Mouse (Mus musculus) liver, adult 2 months (tissue): Measurements from ENCODE around the gene Arfgap2. TPM values are rescaled to one million over a fixed set of nuclear protein-coding genes. Genes with fewer than 3 reads are reported as not detected.
A peak's percentile ranks its signal among the peaks of the same experiment; 100 is the strongest.

ENCODE experiments used
- DNase-seq: peaks from one replicate; pipeline ENCODE4 v3.0.0-alpha.2; 2011; ENCODE audit warnings: low read depth, low spot score; ENCODE audit errors: extremely low read depth
- H3K27ac ChIP-seq: fragments of 200-500 bp; replicated peaks from 2 replicates; pipeline ENCODE4 v1.5.1; 2012; ENCODE audit warnings: low read depth, mild to moderate bottlenecking, control low read depth, inconsistent platforms, low read length; ENCODE audit not compliant: insufficient read depth
- H3K27me3 ChIP-seq: fragments of 200-500 bp; 2 replicates; pipeline ENCODE4 v1.6.1; 2012; ENCODE audit warnings: mild to moderate bottlenecking, moderate library complexity, low read length, inconsistent platforms; ENCODE audit not compliant: control insufficient read depth, insufficient read depth
- H3K36me3 ChIP-seq: fragments of 200-500 bp; 2 replicates; pipeline ENCODE4 v1.6.1; 2012; ENCODE audit warnings: low read length, inconsistent platforms; ENCODE audit not compliant: control insufficient read depth, insufficient read depth
- H3K4me1 ChIP-seq: fragments of 200-500 bp; 2 replicates; pipeline ENCODE4 v1.6.1; 2011; ENCODE audit warnings: low read length; ENCODE audit not compliant: control insufficient read depth, insufficient read depth
- H3K4me3 ChIP-seq: fragments of 200-500 bp; 2 replicates; pipeline ENCODE4 v1.5.1; 2011; ENCODE audit warnings: low read depth, mild to moderate bottlenecking, control low read depth, low read length, moderate library complexity; ENCODE audit not compliant: insufficient read depth
- H3K79me2 ChIP-seq: fragments of 200-500 bp; 2 replicates; pipeline ENCODE4 v1.6.1; 2012; ENCODE audit warnings: inconsistent platforms, mild to moderate bottlenecking, low read length, moderate library complexity; ENCODE audit not compliant: control insufficient read depth, insufficient read depth
- H3K9ac ChIP-seq: fragments of 200-500 bp; 2 replicates; pipeline ENCODE4 v1.6.1; 2012; ENCODE audit warnings: low read depth, mild to moderate bottlenecking, control low read depth, inconsistent platforms, low read length
- CTCF ChIP-seq: fragments of 200-500 bp; IDR thresholded peaks from 2 replicates; pipeline ENCODE4 v1.5.1; 2011; ENCODE audit warnings: low read depth, low read length, control low read depth
- POLR2A ChIP-seq: fragments of 200-500 bp; IDR thresholded peaks from 2 replicates; pipeline ENCODE4 v1.6.1; 2011; ENCODE audit warnings: low read length, control low read depth; ENCODE audit not compliant: insufficient read depth; ENCODE audit errors: extremely low read depth
- WGBS: fragments of 180-500 bp; shearing (Covaris S2); methylation state at CpG from one replicate; pipeline ENCODE4 v1.1.7; 2018; 5-methylcytosine and 5-hydroxymethylcytosine counted together
- polyA plus RNA-seq: library from polyadenylated mRNA; depleted of rRNA; stranded (reverse); fragments of >200 nt; gene quantifications from 2 replicates; pipeline ENCODE4 v1.2.3, GENCODE M21; 2012
- total RNA-seq: library from RNA; depleted of rRNA; stranded (reverse); fragments of >200 nt; gene quantifications from 2 replicates; pipeline ENCODE4 v1.2.3, GENCODE M21; 2014

Gene Arfgap2
- total and polyA plus RNA-seq, 2 experiments, result 69.1 to 74.2 TPM

DNA sequence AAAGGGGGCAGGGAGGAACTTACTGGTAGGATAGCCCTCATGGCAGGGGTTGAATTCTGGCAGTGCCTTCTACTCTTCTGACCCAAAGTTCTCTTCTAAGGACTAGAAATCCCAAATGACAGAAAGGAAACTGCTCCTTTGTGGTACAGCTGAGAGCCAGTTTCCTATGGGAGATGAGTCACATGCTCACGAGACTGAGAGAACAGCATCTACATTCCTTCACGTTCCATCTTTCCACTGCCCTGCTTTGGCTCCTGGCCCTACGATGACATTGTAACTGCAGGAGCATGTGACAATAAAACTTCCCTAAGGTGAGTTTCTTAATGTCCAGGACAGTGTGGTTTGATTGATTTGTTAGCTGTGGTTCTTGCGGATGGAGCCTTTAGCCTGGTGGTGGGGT, 16.4 kb upstream of the Arfgap2 start:
- Histone ChIP-seq H3K9ac (no peak overlapping the region), H3K4me3 (no peak overlapping the region), H3K79me2 (no peaks in the 10 kb centered on the region), H3K27ac (no peak overlapping the region), H3K4me1 (no peaks in the 10 kb centered on the region), H3K27me3 (no peaks in the 10 kb centered on the region), H3K36me3 (no peaks in the 10 kb centered on the region)
- no peak for TF ChIP-seq CTCF
- no peak for TF ChIP-seq POLR2A
- 76% methylated on average over 4 of the region's 4 CpGs for WGBS
- no peak for DNase-seq

DNA sequence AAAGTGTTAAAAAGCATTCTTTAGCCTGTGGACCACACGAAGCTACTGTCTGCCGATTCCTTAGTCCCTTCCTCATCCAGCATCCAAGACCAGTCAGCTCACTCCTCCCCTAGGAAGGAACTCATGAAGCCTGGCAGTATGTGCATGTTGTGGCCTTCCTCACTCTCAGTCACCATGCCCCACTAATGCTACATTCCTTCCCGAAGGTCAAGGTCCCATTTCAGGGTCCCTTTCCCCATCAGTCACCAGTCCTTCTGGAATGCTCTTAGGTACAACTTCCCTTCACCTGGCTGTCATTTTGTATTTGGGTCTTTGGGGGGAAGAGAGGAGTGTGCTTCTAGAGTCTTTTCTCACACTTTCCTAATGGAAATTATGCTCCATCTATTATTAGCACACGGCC, 12.8 kb upstream of the Arfgap2 start:
- Histone ChIP-seq H3K36me3 (no peaks in the 10 kb centered on the region), H3K4me3 (no peak overlapping the region), H3K79me2 (no peaks in the 10 kb centered on the region), H3K27ac (no peak overlapping the region), H3K4me1 (peaks cover 2% of the 10 kb centered on the region; the same call in 1 of the 2 replicates), H3K9ac (no peak overlapping the region), H3K27me3 (no peaks in the 10 kb centered on the region)
- no peak for TF ChIP-seq CTCF
- no peak for TF ChIP-seq POLR2A
- no peak for DNase-seq
- WGBS, result 81% methylated on average over 4 of the region's 4 CpGs

DNA sequence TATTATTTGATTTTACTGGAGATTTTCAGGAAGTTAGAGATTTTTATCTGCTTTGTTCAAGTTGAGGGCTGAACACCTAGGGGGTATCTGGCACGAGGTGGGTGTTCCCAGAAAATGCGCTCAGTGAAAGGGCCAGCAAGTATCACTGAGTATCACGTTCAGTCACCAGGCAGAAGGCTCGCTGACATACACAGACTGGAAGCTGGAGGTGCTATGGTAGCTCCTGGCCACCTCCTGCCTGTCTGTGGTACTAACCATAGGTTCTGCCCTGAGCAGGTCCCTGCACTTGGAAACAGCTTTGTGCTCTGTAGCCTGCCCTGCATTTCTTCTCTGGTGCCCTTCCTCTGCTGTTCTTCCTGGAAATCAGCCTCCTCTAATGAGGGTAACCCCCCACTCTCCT, 12.3 kb upstream of the Arfgap2 start:
- 70% methylated on average over 4 of the region's 4 CpGs for WGBS
- peaks cover 2% of the 10 kb centered on the region; the same call in 1 of the 2 replicates for H3K4me1 ChIP-seq
- no peak overlapping the region for H3K27ac ChIP-seq
- no peak for TF ChIP-seq POLR2A
- TF ChIP-seq CTCF, result no peak
- H3K9ac ChIP-seq, result no peak overlapping the region
- no peak overlapping the region for H3K4me3 ChIP-seq
- no peaks in the 10 kb centered on the region for H3K27me3 ChIP-seq
- no peaks in the 10 kb centered on the region for H3K79me2 ChIP-seq
- H3K36me3 ChIP-seq, result no peaks in the 10 kb centered on the region
- DNase-seq, result no peak

GRCm38 (mm10) chr2:91254725-91255380, 9.9 kb upstream of the Arfgap2 start:
- H3K4me3 ChIP-seq, result no peak overlapping the region
- 75% methylated on average over 8 of the region's 8 CpGs for WGBS
- H3K27ac ChIP-seq, result no peak overlapping the region
- TF ChIP-seq POLR2A (no peak), CTCF (no peak)
- no peak for DNase-seq
- no peak overlapping the region for H3K9ac ChIP-seq
- H3K79me2 ChIP-seq, result peaks cover 14% of the 10 kb centered on the region; the same call in 1 of the 2 replicates
- no peaks in the 10 kb centered on the region for H3K36me3 ChIP-seq
- no peaks in the 10 kb centered on the region for H3K27me3 ChIP-seq
- peaks cover 12% of the 10 kb centered on the region for H3K4me1 ChIP-seq

- Histone ChIP-seq H3K36me3 (peaks cover 4% of the 10 kb centered on the region; the same call in 1 of the 2 replicates), H3K27me3 (no peaks in the 10 kb centered on the region), H3K27ac (peak within 1 kb of the TSS; percentile 88), H3K79me2 (peaks cover 14% of the 10 kb centered on the region; the same call in 1 of the 2 replicates), H3K4me3 (peak within 1 kb of the TSS; percentile 98), H3K4me1 (peaks cover 12% of the 10 kb centered on the region), H3K9ac (peak within 1 kb of the TSS; percentile 98)
- DNase-seq, result no peak
- WGBS, result 28% methylated on average over 27 of the region's 27 CpGs
- TF ChIP-seq CTCF (no peak), POLR2A (no peak)
Observed at GRCm38 (mm10) chr2:91255661-91256150, 9.1 kb upstream of the Arfgap2 start, which contains the start of gene Pacsin3. TSS of gene Pacsin3 (plus strand) at chr2:91255954.
